In the genomic region with DNA sequence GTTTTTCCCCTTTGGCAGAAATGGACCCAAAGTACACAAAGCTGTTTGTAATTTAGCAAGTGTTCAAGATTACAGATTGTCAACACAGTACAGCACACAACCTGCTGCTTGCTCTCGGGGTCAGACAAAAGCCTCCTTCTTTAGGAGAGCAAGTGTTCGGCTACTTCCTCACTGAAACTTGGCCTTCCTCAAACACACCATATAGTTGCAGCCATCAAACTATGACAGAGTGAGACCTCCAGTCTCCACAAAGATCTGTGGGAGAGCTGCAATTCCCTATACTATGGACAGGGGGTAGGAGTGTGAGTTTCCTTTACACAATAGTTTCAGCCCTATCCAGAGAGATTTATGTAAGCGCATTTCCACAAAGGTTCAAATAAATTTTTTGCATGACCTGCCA, we compare ENCODE assay signal across 18 mouse cellular contexts.
"Had no signal": no experiment of that assay in that cellular context is flagged by ENCODE, and none has a peak within 500 bp of the region (broad histone marks: within the 10 kb centered on the region; RNA-seq: fewer than 3 reads in every experiment).

No protein-coding gene starts in this region.

- ATAC-seq: liver, embryonic 12.5 days; midbrain, embryonic 16.5 days had no signal

- H3K9me3 ChIP-seq: liver, embryonic 12.5 days; liver, embryonic 15.5 days; lung, embryonic 15.5 days; midbrain, embryonic 12.5 days; neural tube, embryonic 13.5 days had no signal

- H3K4me3 ChIP-seq: left cerebral cortex, adult 2 months; liver, embryonic 12.5 days; liver, embryonic 15.5 days; lung, embryonic 15.5 days; midbrain, embryonic 12.5 days; myocyte; neural tube, embryonic 13.5 days had no signal

- H3K27me3 ChIP-seq: liver, embryonic 12.5 days; liver, embryonic 15.5 days; lung, embryonic 15.5 days; midbrain, embryonic 12.5 days; neural tube, embryonic 13.5 days had no signal

- H3K9ac ChIP-seq: liver, embryonic 12.5 days; liver, embryonic 15.5 days; lung, embryonic 15.5 days; midbrain, embryonic 12.5 days; neural tube, embryonic 13.5 days had no signal

- H3K27ac ChIP-seq: left cerebral cortex, adult 2 months; liver, embryonic 12.5 days; liver, embryonic 15.5 days; lung, embryonic 15.5 days; midbrain, embryonic 12.5 days; neural tube, embryonic 13.5 days had no signal

- DNase-seq: kidney, adult 18-20 months; kidney, adult 9 months; kidney, postnatal 14 days; kidney, postnatal 4 days; layer of hippocampus, adult 9-11 months; lung, adult 18-20 months; lung, postnatal 10 days; lung, postnatal 36 days; thymus, adult 2 months; thymus, postnatal 25 days had no signal

- H3K4me1 ChIP-seq: liver, embryonic 15.5 days had no signal

- H3K4me2 ChIP-seq: liver, embryonic 12.5 days; liver, embryonic 15.5 days; lung, embryonic 15.5 days; midbrain, embryonic 12.5 days; neural tube, embryonic 13.5 days had no signal

- H3K36me3 ChIP-seq: liver, embryonic 15.5 days; lung, embryonic 15.5 days had no signal
